Comparison of ENCODE assay signal across 23 mouse cellular contexts in the genomic region with DNA sequence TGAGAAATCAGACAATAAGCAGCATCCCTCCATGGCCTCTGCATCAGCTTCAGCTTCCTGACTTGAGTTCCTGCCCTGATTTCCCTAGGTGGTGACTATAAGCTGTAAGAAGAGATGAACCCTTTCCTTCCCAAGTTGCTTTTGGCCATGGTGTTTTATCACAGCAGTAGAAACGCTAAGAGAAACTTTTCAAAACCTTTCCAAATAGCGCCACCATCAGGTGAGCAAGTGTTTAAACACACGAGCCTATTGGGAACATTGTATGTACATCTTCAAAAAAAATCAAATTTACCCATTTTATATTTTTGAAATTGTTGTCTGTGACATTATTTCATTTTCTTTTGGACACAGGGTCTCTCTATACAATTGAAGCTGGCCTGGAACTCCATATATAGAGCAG. TPM values are rescaled to one million over a fixed set of nuclear protein-coding genes. Genes with fewer than 3 reads are reported as not detected.
"Had no signal": no experiment of that assay in that cellular context is flagged by ENCODE, and none has a peak within 500 bp of the region (broad histone marks: within the 10 kb centered on the region; RNA-seq: fewer than 3 reads in every experiment).

No protein-coding gene starts in this region.

- H3K4me1 ChIP-seq: liver, embryonic 12.5 days; liver, embryonic 15.5 days; megakaryocyte, embryonic 14.5 days; stomach, embryonic 15.5 days had no signal

- H3K4me3 ChIP-seq: left cerebral cortex, adult 2 months; limb, embryonic 12.5 days; limb, embryonic 15.5 days; liver, embryonic 12.5 days; liver, embryonic 15.5 days; megakaryocyte, embryonic 14.5 days; midbrain, embryonic 10.5 days; midbrain, embryonic 13.5 days; myocyte; neural tube, embryonic 13.5 days; stomach, embryonic 15.5 days had no signal

- DNase-seq: kidney, adult 18-20 months; kidney, postnatal 10 days; kidney, postnatal 4 days; layer of hippocampus, postnatal 36 days; left cerebral cortex, postnatal 4 days; lung, adult 2 months; retina, postnatal 1 day; right cerebral cortex, postnatal 25 days; spleen, adult 18-20 months; thymus, adult 18-20 months; thymus, postnatal 36 days had no signal

- H3K27me3 ChIP-seq: limb, embryonic 12.5 days; limb, embryonic 15.5 days; liver, embryonic 15.5 days; midbrain, embryonic 13.5 days; neural tube, embryonic 13.5 days; stomach, embryonic 15.5 days had no signal

- H3K4me2 ChIP-seq: limb, embryonic 12.5 days; limb, embryonic 15.5 days; liver, embryonic 12.5 days; liver, embryonic 15.5 days; midbrain, embryonic 13.5 days; neural tube, embryonic 13.5 days; stomach, embryonic 15.5 days had no signal

- H3K36me3 ChIP-seq: limb, embryonic 12.5 days; limb, embryonic 15.5 days; liver, embryonic 12.5 days; liver, embryonic 15.5 days; midbrain, embryonic 10.5 days; midbrain, embryonic 13.5 days; neural tube, embryonic 13.5 days; stomach, embryonic 15.5 days had no signal

- H3K9me3 ChIP-seq: limb, embryonic 12.5 days; limb, embryonic 15.5 days; liver, embryonic 12.5 days; liver, embryonic 15.5 days; midbrain, embryonic 10.5 days; midbrain, embryonic 13.5 days; neural tube, embryonic 13.5 days; stomach, embryonic 15.5 days had no signal

- H3K9ac ChIP-seq: limb, embryonic 12.5 days; limb, embryonic 15.5 days; liver, embryonic 12.5 days; liver, embryonic 15.5 days; midbrain, embryonic 13.5 days; neural tube, embryonic 13.5 days; stomach, embryonic 15.5 days had no signal

- ATAC-seq: liver, embryonic 12.5 days; midbrain, embryonic 13.5 days; midbrain, embryonic 16.5 days had no signal

- H3K27ac ChIP-seq: left cerebral cortex, adult 2 months; limb, embryonic 12.5 days; limb, embryonic 15.5 days; liver, embryonic 12.5 days; liver, embryonic 15.5 days; midbrain, embryonic 10.5 days; midbrain, embryonic 13.5 days; neural tube, embryonic 13.5 days; stomach, embryonic 15.5 days had no signal

RNA-seq across cellular contexts. Expression of a gene that starts 23.6 kb away (rescaled TPM):
- polyA plus RNA-seq: liver, embryonic 12.5 days had no signal
